Mouse (Mus musculus) liver, embryonic 12.5 days (tissue): ENCODE measurements around the gene Akt2. TPM values are rescaled to one million over a fixed set of nuclear protein-coding genes. Genes with fewer than 3 reads are reported as not detected.

Experiments used
- ATAC-seq: fragments of 200-750 bp; cut with Nextera tagmentation; 2 replicates; pipeline ENCODE4 v1.8.0; 2017; ENCODE audit warnings: moderate number of reproducible peaks, mild to moderate bottlenecking, moderate library complexity
- H3K27ac ChIP-seq: fragments of 300-500 bp; sonication (generic); 2 replicates; pipeline ENCODE4 v1.5.1; 2016; ENCODE audit warnings: mild to moderate bottlenecking
- H3K27me3 ChIP-seq: fragments of 300-500 bp; sonication (generic); replicated peaks from 2 replicates; pipeline ENCODE4 v1.6.1; 2016; ENCODE audit warnings: mild to moderate bottlenecking, moderate library complexity
- H3K36me3 ChIP-seq: fragments of 300-500 bp; sonication (generic); 2 replicates; pipeline ENCODE4 v1.6.1; 2016; ENCODE audit warnings: mild to moderate bottlenecking, moderate library complexity
- H3K4me1 ChIP-seq: fragments of 300-500 bp; sonication (generic); 2 replicates; pipeline ENCODE4 v1.6.1; 2016
- H3K4me2 ChIP-seq: fragments of 300-500 bp; sonication (generic); 2 replicates; pipeline ENCODE4 v1.6.1; 2016; ENCODE audit warnings: mild to moderate bottlenecking, moderate library complexity
- H3K4me3 ChIP-seq: fragments of 300-500 bp; sonication (generic); 2 replicates; pipeline ENCODE4 v1.5.1; 2016; ENCODE audit warnings: mild to moderate bottlenecking, moderate library complexity
- H3K9ac ChIP-seq: fragments of 300-500 bp; sonication (generic); 2 replicates; pipeline ENCODE4 v1.6.1; 2016; ENCODE audit warnings: mild to moderate bottlenecking, moderate library complexity
- H3K9me3 ChIP-seq: fragments of 300-500 bp; sonication (generic); replicated peaks from 2 replicates; pipeline ENCODE4 v1.6.1; 2016; ENCODE audit warnings: mild to moderate bottlenecking, moderate library complexity
- WGBS: fragments of 180-500 bp; shearing (Covaris S2); methylation state at CpG from one replicate; pipeline ENCODE4 v1.1.7; 2016; ENCODE audit not compliant: insufficient replicate concordance; 5-methylcytosine and 5-hydroxymethylcytosine counted together
- polyA plus RNA-seq: library from polyadenylated mRNA; unstranded; fragments of >200 nt; fragmentation: Nextera tagmentation; extraction: Ambion mirVana; gene quantifications from 2 replicates; pipeline ENCODE4 v1.2.1, GENCODE M21; 2016

Akt2 gene
- polyA plus RNA-seq, 1 experiment from 2014 or later, result 45.0 TPM

DNA sequence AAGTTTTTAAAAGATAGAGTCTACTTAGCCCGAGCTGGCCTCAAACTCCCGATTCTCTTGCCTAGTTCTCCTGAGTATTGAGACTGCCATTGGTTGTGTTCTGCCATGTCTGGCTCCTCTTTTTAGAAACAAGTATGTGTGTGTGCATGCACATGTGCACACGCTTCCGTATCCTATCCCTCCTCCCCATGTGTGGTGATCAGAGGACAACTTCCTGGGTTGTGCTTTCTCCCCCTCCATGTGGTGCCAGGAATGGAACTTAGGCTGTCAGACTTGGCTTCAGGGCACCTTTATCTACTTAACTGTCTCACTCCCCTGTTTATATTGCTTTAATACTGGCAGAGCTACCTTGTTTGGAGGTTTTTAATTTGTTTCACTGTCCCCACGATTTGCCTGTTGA, 93.9 kb downstream of the Akt2 start:
- Histone ChIP-seq H3K9me3 (no peaks in the 10 kb centered on the region), H3K27ac (no peak overlapping the region), H3K27me3 (peaks cover 18% of the 10 kb centered on the region), H3K4me2 (no peak overlapping the region), H3K4me3 (no peak overlapping the region), H3K36me3 (no peaks in the 10 kb centered on the region), H3K9ac (no peak overlapping the region), H3K4me1 (peaks cover 15% of the 10 kb centered on the region)
- WGBS, result 33% methylated on average over 5 of the region's 5 CpGs
- no peak for ATAC-seq

DNA sequence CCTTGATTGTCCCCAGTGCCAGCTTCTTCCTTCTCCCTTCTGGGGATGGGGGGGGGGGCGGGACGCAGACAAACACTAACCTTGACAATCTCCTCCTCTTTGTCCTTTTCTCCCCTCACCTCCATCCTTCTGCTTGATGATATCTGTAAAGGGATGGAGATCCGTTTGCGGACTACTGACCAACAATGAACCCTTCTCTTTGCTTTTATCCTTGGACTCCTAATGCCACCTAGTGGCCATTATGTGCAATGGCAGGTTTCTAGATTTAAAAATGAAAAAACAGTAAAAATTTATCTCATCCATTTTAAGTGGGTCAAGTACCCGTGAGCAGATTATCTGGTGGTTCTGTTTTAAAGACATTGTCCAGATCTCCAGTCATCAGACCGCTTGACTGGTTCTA, 94.3 kb downstream of the Akt2 start:
- Histone ChIP-seq H3K4me2 (no peak overlapping the region), H3K27me3 (peaks cover 18% of the 10 kb centered on the region), H3K9me3 (no peaks in the 10 kb centered on the region), H3K27ac (no peak overlapping the region), H3K36me3 (no peaks in the 10 kb centered on the region), H3K4me3 (no peak overlapping the region), H3K4me1 (peaks cover 15% of the 10 kb centered on the region), H3K9ac (no peak overlapping the region)
- WGBS, result under 1% methylated on average over 6 of the region's 6 CpGs
- ATAC-seq, result no peak

DNA sequence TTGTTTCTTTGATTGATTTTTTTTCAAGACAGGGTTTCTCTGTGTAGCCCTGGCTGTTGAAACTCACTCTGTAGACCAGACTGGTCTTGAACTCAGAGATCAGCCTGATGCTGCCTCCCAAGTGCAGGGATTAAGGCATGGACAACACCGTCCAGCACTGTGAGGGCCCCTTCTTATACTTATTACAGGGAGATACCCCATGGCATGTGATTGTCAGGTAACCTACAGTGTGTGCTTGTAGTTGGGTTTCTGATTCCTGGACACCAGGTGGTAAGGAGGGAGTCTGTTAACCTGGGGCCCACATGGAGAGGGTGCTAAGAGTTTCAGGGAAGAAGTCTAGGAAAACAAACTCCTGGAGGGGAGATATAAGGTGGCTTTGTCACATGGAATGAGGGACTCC, 95.7 kb downstream of the Akt2 start:
- no peak overlapping the region for H3K4me2 ChIP-seq
- H3K4me1 ChIP-seq, result peaks cover 15% of the 10 kb centered on the region
- WGBS, result 79% methylated on average over 1 of the region's 1 CpGs

DNA sequence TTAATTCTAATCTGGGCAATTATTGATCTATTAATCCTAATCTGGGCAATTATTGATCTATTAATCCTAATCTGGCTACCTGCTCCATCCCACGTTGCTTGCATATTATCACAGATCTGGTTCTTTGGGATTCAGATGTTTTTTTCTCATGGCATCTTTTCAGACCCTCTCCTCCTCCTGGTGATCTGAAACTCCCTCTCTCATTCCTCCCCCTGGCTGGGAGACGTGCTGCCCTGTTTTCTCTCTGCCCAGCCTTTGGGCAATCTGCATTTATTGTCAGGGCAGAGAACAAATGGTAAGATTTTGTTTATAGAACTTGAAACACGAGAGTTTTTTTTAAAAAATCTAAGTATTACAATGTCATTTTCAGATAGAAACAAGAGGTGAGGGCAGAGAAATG, 96.5 kb downstream of the Akt2 start:
- no peaks in the 10 kb centered on the region for H3K9me3 ChIP-seq
- peaks cover 15% of the 10 kb centered on the region for H3K4me1 ChIP-seq
- no peak overlapping the region for H3K27ac ChIP-seq
- H3K4me2 ChIP-seq, result peak overlapping the region; percentile 87
- H3K9ac ChIP-seq, result no peak overlapping the region; the same call in 1 of the 2 replicates
- H3K36me3 ChIP-seq, result no peaks in the 10 kb centered on the region
- H3K27me3 ChIP-seq, result peaks cover 18% of the 10 kb centered on the region
- 63% methylated on average over 3 of the region's 3 CpGs for WGBS
- 0 out of 2 replicates have a peak overlapping the region, but pooled peaks have one; percentile 67 for H3K4me3 ChIP-seq
- ATAC-seq, result no peak

More for the DNA sequence above, 95.7 kb downstream of the Akt2 start:
- H3K36me3 ChIP-seq, result no peaks in the 10 kb centered on the region
- no peaks in the 10 kb centered on the region for H3K9me3 ChIP-seq
- no peak for ATAC-seq
- no peak overlapping the region for H3K27ac ChIP-seq
- H3K4me3 ChIP-seq, result no peak overlapping the region
- H3K9ac ChIP-seq, result no peak overlapping the region
- H3K27me3 ChIP-seq, result peaks cover 18% of the 10 kb centered on the region

DNA sequence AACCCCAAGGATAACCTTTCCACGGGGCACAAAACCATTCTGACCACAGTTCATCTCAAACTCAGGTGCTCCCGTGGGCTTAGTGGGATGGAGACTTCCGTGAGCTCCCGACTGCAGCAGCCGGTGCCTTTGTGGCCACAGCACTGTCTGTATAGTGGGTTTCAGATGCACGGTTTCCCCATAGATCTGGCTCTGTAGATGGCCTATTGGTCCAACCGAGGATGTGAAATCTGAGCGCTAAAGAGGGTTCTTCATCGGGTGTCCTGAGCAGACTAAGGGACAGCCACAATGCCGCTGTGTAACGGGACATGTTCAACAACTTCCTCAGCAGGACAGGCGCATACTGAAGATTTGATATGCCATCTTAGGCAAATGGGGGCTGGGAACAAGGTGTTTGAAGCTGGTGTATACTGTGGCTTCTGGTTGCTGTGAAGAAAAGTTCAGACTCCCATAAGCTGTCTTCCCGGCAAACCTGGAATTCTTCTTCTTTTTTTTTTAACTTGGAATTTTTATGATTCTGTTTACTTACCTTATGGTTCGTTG, 97.0 kb downstream of the Akt2 start:
- Histone ChIP-seq H3K4me2 (peak overlapping the region; percentile 87), H3K27ac (peak overlapping the region; percentile 76), H3K9me3 (no peaks in the 10 kb centered on the region), H3K9ac (peak overlapping the region; percentile 76), H3K4me1 (peaks cover 15% of the 10 kb centered on the region), H3K36me3 (no peaks in the 10 kb centered on the region), H3K27me3 (peaks cover 18% of the 10 kb centered on the region), H3K4me3 (peak overlapping the region; percentile 67)
- WGBS, result 31% methylated on average over 14 of the region's 14 CpGs
- ATAC-seq, result no peak

DNA sequence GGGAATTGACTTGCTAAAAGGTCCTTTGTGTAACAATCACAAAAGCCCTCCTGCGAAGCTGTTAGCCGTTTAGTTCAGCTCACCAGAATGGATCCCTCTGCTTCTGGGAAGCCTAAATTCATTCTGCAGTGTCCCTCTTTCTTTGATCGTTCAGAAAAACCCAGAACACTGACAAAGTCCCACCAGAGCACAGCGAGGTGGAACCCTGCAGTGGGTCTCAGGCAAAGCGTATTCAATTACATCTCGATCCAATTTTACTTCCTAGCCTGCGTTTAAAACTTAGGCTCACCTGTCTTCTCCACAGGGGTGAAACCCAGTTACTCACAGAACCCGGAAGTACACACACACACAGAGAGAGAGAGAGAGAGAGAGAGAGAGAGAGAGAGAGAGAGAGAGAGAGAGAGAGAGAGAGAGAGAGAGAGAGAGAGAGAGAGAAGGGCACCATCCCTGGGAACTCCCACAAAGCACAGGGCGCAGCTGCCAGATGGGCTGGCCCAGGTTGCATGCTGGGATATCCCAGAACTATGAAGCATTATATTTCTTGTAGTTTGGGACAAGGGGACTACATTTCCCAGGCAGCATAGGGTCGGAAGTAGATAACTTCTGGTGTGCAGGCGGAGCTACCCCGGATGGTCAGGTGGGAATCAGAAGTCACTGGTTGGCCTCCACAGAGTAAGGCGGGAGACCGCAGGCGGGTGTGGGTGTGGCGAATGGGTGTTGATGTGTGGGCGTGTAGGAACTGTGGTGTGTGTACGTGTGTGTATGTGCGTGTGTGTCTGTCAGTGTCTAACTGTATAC, 97.7 kb downstream of the Akt2 start, which contains the start of gene Zfp607b:
Gene Zfp607b, plus strand, starts transcription at position 526 of the 798 bp plus-strand sequence.
- WGBS, result 2% methylated on average over 19 of the region's 19 CpGs
- Histone ChIP-seq H3K4me1 (peaks cover 15% of the 10 kb centered on the region), H3K9ac (peak within 1 kb of the TSS; percentile 76), H3K36me3 (no peaks in the 10 kb centered on the region), H3K4me3 (peak within 1 kb of the TSS; percentile 67), H3K27ac (peak within 1 kb of the TSS; percentile 76), H3K27me3 (peaks cover 12% of the 10 kb centered on the region), H3K9me3 (no peaks in the 10 kb centered on the region), H3K4me2 (peak within 1 kb of the TSS; percentile 87)
- peak; percentile 99 for ATAC-seq

Other genes starting within 250 kb of the Akt2 start
- gene Shkbp1, start 235.5 kb upstream of the Akt2 start, polyA plus RNA-seq, result 32.1 and 36.1 TPM in 2 replicates
- not detected in 2 replicates for gene Gm20479, start 234.1 kb upstream of the Akt2 start, polyA plus RNA-seq
- 0.11 and 0.12 TPM in 2 replicates for gene Sptbn4, start 143.9 kb upstream of the Akt2 start, polyA plus RNA-seq
- gene Blvrb, start 143.6 kb upstream of the Akt2 start, polyA plus RNA-seq, result 895 and 897 TPM in 2 replicates
- 24.6 and 26.3 TPM in 2 replicates for gene Sertad3, start 117.8 kb upstream of the Akt2 start, polyA plus RNA-seq
- gene Sertad1, start 104.6 kb upstream of the Akt2 start, polyA plus RNA-seq, result 19.5 and 20.9 TPM in 2 replicates
- gene Prx, start 92.2 kb upstream of the Akt2 start, polyA plus RNA-seq, result 0.91 and 1.2 TPM in 2 replicates
- gene Hipk4, start 68.3 kb upstream of the Akt2 start, polyA plus RNA-seq, result 0.17 and 0.23 TPM in 2 replicates
- gene Pld3, start 38.3 kb upstream of the Akt2 start, polyA plus RNA-seq, result 46.6 and 49.1 TPM in 2 replicates
- gene 2310022A10Rik, start 38.3 kb upstream of the Akt2 start, polyA plus RNA-seq, result 26.3 and 27.5 TPM in 2 replicates
- not detected in 2 replicates for gene Ttc9b, start 62.4 kb downstream of the Akt2 start, polyA plus RNA-seq
- gene Map3k10, start 83.0 kb downstream of the Akt2 start, polyA plus RNA-seq, result 5.7 and 6.7 TPM in 2 replicates
- gene Zfp607b, start 97.8 kb downstream of the Akt2 start, polyA plus RNA-seq, result 0.64 and 0.79 TPM in 2 replicates
- gene Zfp60, start 139.8 kb downstream of the Akt2 start, polyA plus RNA-seq, result 8.0 and 9.2 TPM in 2 replicates
- gene Zfp626, start 215.6 kb downstream of the Akt2 start, polyA plus RNA-seq, result 0.89 and 1.0 TPM in 2 replicates
- 2.6 and 3.1 TPM in 2 replicates for gene Zfp59, start 247.1 kb downstream of the Akt2 start, polyA plus RNA-seq